Mouse (Mus musculus) lung, adult 2 months (tissue): Measurements from ENCODE around the gene Rergl.

Source experiments
- CTCF ChIP-seq: fragments of 200-500 bp; IDR thresholded peaks from 2 replicates; pipeline ENCODE4 v1.5.1; 2011; ENCODE audit warnings: mild to moderate bottlenecking, low read length, control low read depth; ENCODE audit not compliant: insufficient read depth
- POLR2A ChIP-seq: fragments of 200-500 bp; IDR thresholded peaks from 2 replicates; pipeline ENCODE4 v1.6.1; 2011; ENCODE audit warnings: low read depth, mild to moderate bottlenecking, control low read depth, low read length, borderline replicate concordance; ENCODE audit errors: extremely low read depth

DNA sequence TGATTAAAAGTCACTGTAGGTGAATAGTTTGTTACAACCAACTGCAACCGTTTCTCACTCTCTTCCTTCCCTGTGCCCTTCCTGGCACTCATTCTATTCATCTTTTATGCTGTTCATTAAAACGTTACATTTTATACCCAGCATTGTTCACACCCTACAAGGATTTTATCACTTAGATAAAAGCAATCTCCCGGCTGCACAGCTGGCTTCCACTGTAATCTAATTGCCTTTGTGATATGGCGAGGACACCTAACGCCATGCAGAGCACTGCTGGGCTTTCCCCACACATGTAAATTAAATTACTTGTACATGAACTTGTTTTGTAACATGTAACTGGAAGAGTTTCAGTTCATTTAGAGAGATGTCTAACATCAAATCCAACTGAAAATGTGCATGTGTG, 22.5 kb upstream of the Rergl start:
- no peak for TF ChIP-seq POLR2A
- no peak for TF ChIP-seq CTCF
